Mouse (Mus musculus) bone marrow macrophage, adult 2 months (primary cell): ENCODE results near the gene Fam78b. TPM values are rescaled to one million over a fixed set of nuclear protein-coding genes. Genes with fewer than 3 reads are reported as not detected.

Experiments used
- H3K27ac ChIP-seq: 2 replicates; pipeline ENCODE4 v1.5.1; 2012; ENCODE audit warnings: low read depth, low read length; ENCODE audit not compliant: insufficient read depth
- H3K4me1 ChIP-seq: 2 replicates; pipeline ENCODE4 v1.6.1; 2012; ENCODE audit warnings: low read length; ENCODE audit not compliant: control insufficient read depth, insufficient read depth
- H3K4me3 ChIP-seq: 2 replicates; pipeline ENCODE4 v1.5.1; 2012; ENCODE audit warnings: mild to moderate bottlenecking, low read length, moderate library complexity; ENCODE audit not compliant: insufficient read depth
- CTCF ChIP-seq: IDR thresholded peaks from 2 replicates; pipeline ENCODE4 v1.5.1; 2012; ENCODE audit warnings: low read depth, mild to moderate bottlenecking, low read length, moderate library complexity
- POLR2A ChIP-seq: IDR thresholded peaks from 2 replicates; pipeline ENCODE4 v1.6.1; 2012; ENCODE audit warnings: mild to moderate bottlenecking, low read depth, low read length, borderline replicate concordance
- polyA plus RNA-seq: library from polyadenylated mRNA; stranded (reverse); fragments of >200 nt; gene quantifications from 2 replicates; pipeline ENCODE4 v1.2.4, GENCODE M21; 2012; ENCODE audit not compliant: missing spikeins, insufficient read depth, insufficient read length

Gene Fam78b
- polyA plus RNA-seq, 1 experiment = 0.23 TPM

- peaks cover 9% of the 10 kb centered on the region; the same call in 1 of the 2 replicates for H3K4me1 ChIP-seq
These were observed 64.8 kb downstream of the Fam78b start for GRCm38 (mm10) chr1:167065986-167066385.

GRCm38 (mm10) chr1:167066933-167067341, 65.7 kb downstream of the Fam78b start:
- H3K4me1 ChIP-seq = peaks cover 9% of the 10 kb centered on the region; the same call in 1 of the 2 replicates
- no peak overlapping the region for H3K27ac ChIP-seq
- H3K4me3 ChIP-seq = no peak overlapping the region
- TF ChIP-seq CTCF (no peak), POLR2A (no peak)

More at GRCm38 (mm10) chr1:167065986-167066385, 64.8 kb downstream of the Fam78b start:
- no peak for TF ChIP-seq CTCF
- no peak for TF ChIP-seq POLR2A
- no peak overlapping the region for H3K27ac ChIP-seq
- no peak overlapping the region for H3K4me3 ChIP-seq

DNA sequence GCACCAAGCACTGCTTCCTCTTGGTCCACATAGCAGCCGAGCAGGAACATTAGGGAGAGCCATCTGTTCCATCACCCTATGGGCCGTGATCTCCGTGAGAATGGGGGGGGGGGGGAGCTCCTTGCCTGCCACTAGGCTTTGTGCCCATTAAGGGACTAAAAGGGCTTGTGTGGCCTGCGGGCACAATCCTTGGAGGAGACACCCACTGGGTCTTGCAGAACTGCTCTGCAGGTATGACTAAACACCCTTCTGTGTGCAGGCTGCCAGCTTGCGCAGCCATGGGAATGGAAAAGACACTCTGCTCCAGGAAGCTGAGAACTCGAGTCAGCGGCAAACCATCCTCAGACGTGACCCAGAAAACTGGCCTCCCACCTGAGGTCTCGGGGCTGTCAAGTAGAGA, 68.5 kb downstream of the Fam78b start:
- TF ChIP-seq CTCF = no peak
- no peak for TF ChIP-seq POLR2A
- Histone ChIP-seq H3K4me3 (no peak overlapping the region), H3K4me1 (peaks cover 9% of the 10 kb centered on the region; the same call in 1 of the 2 replicates), H3K27ac (no peak overlapping the region)

DNA sequence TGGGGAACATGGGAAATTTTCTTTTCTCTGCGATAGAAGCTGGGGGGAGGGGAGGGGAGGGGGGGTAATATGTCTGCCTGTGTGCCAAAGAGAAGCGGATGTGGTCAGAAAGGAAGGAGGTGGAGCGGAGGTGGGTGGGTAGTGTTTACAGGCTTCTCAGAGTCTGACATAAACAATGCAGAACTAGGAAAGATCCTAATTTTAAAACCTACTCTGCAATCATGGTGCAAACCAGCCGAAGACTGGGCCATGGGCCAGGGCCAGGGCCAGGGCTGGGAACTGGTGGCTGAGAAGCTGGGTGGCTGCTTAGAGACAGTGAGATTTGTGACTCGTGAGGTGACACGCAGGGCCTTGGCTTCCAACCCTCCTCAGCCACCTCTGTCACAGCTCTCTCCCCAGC, 69.1 kb downstream of the Fam78b start:
- Histone ChIP-seq H3K27ac (no peak overlapping the region), H3K4me1 (peaks cover 9% of the 10 kb centered on the region; the same call in 1 of the 2 replicates), H3K4me3 (no peak overlapping the region)
- TF ChIP-seq CTCF (no peak), POLR2A (no peak)

DNA sequence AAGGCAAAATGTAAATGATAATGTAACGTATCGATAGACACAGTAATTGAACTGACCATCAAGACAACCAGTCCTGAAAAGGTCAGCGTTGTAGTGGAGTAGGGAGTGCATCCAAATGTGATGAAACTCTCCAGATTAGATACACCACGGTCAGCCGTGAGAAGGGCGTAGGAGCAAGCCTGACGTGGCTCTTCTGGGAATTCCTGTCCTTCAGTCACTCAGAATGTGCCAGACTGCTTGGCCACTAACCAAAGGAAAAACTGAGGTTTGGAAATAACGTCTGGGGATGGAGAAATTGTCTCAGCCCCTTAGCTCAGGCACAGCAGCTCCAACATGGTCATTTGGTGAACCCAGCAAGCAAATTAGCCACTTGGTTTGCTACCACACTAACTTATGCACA, 74.5 kb downstream of the Fam78b start:
- Histone ChIP-seq H3K4me1 (peaks cover 2% of the 10 kb centered on the region; the same call in 1 of the 2 replicates), H3K27ac (no peak overlapping the region), H3K4me3 (no peak overlapping the region)
- TF ChIP-seq CTCF = no peak

GRCm38 (mm10) chr1:167079476-167079875, 78.3 kb downstream of the Fam78b start:
- TF ChIP-seq CTCF (no peak), POLR2A (no peak)
- Histone ChIP-seq H3K4me1 (no peaks in the 10 kb centered on the region), H3K27ac (no peak overlapping the region), H3K4me3 (no peak overlapping the region)

GRCm38 (mm10) chr1:167081946-167082345, 80.7 kb downstream of the Fam78b start:
- Histone ChIP-seq H3K4me3 (no peak overlapping the region), H3K4me1 (no peaks in the 10 kb centered on the region), H3K27ac (no peak overlapping the region)
- TF ChIP-seq POLR2A (no peak), CTCF (no peak)

- TF ChIP-seq POLR2A = no peak
- TF ChIP-seq CTCF = no peak
- no peak overlapping the region for H3K27ac ChIP-seq
- no peaks in the 10 kb centered on the region for H3K4me1 ChIP-seq
- no peak overlapping the region for H3K4me3 ChIP-seq
These were observed 81.4 kb downstream of the Fam78b start for GRCm38 (mm10) chr1:167082506-167083100.

- no peak overlapping the region for H3K27ac ChIP-seq
- H3K4me1 ChIP-seq = no peaks in the 10 kb centered on the region
- H3K4me3 ChIP-seq = no peak overlapping the region
- TF ChIP-seq CTCF = no peak
- TF ChIP-seq POLR2A = no peak
These were observed 82.0 kb downstream of the Fam78b start for GRCm38 (mm10) chr1:167083181-167083580.

- Histone ChIP-seq H3K27ac (no peak overlapping the region), H3K4me3 (no peak overlapping the region), H3K4me1 (no peaks in the 10 kb centered on the region)
- TF ChIP-seq POLR2A (no peak), CTCF (no peak)
These were observed 83.1 kb downstream of the Fam78b start for GRCm38 (mm10) chr1:167084330-167084729.

DNA sequence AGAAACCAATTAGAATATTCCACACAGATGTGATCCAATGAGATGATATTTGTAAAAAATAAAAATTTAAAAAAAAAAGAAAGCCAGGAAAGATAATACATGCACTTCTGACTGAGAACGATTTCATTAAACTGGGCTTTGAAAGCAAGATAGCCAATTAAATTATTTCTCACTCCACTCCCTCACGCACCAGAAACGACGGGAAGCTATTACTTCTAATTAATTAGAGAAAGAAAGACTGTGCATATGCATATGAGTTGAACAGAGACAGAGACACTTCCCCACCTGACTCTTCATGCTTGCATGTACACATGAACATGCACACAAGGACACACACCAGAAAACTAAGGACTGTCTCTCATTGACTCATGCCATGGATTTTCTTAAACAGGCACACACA, 84.2 kb downstream of the Fam78b start:
- Histone ChIP-seq H3K4me1 (no peaks in the 10 kb centered on the region), H3K4me3 (no peak overlapping the region), H3K27ac (no peak overlapping the region)
- no peak for TF ChIP-seq POLR2A
- TF ChIP-seq CTCF = no peak
